Mouse (Mus musculus): ENCODE data around the gene Gins1. TPM values are rescaled to one million over a fixed set of nuclear protein-coding genes. Genes with fewer than 3 reads are reported as not detected.

Gene Gins1
- polyA plus RNA-seq, 1 experiment from 2014 or later = 81.0 TPM

DNA sequence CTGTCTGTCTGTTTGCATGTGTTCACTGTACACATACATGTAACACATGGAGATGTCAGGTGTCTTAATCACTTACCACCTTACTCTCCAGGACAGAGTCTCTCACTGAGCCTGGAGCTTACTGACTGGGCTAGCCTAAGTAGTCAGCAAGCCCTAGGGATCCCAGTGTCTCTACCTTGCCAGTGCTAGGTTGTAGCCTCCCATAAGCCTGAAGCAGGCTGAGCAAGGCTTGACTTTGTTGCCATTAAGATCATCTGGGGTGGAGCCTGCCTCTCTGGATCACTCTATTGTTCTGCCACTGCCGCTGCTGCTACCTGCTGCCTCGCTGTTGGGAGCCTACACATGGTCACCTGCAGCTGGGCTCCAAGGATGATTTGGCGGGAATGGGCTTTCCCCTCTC lies 67.5 kb downstream of the Gins1 start:
- no peak overlapping the region for H3K27ac ChIP-seq (replicated peaks)
- peaks cover 95% of the 10 kb centered on the region for H3K36me3 ChIP-seq
- no peaks in the 10 kb centered on the region for H3K9me3 ChIP-seq (replicated peaks)
- no peaks in the 10 kb centered on the region for H3K4me1 ChIP-seq
- no peak overlapping the region for H3K4me3 ChIP-seq
- H3K27me3 ChIP-seq (ENCODE audit: low read depth, poor library complexity, severe bottlenecking) = no peaks in the 10 kb centered on the region
- no peak for DNase-seq (ENCODE audit: low spot score)
- WGBS = 86% methylated on average over 3 of the region's 3 CpGs

DNA sequence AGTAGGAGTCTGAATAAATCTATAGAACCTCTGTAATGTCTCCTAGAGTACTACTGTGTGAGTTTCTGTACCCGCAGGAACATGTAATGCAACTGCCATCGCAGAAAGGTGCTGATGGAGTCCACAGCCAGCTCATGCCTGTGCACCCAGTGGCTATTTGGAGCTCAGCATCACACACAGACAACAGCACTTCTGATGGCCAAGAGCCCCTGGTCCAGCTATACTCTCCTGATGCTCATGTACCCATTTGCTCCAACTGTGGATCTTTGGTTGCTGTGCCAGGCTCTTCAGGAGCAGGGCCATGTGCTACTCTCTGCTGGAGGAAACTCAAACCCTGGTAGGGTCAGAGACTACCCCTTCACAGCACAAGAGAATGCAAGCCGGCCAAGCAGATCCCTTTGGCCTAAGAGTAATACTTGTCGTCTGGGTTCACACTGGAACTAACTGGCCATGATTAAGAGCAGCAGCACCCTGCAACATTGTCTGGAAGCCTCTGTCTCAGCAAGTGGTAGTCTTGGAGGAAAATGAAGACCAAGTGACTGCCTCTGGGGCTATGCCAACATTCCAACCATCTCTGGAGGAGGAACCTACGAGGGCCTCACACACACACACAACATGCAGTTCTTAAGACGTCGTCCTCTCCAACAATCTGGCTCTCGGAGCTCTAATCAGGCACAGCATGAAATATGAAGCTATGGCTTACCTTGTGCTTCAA lies 68.4 kb downstream of the Gins1 start:
- Histone ChIP-seq H3K4me1 (no peaks in the 10 kb centered on the region), H3K27ac (replicated peaks) (no peak overlapping the region), H3K9me3 (replicated peaks) (no peaks in the 10 kb centered on the region), H3K36me3 (peaks cover 94% of the 10 kb centered on the region), H3K4me3 (no peak overlapping the region), H3K27me3 (ENCODE audit: low read depth, poor library complexity, severe bottlenecking) (no peaks in the 10 kb centered on the region)
- 96% methylated on average over 8 of the region's 8 CpGs for WGBS
- no peak for DNase-seq (ENCODE audit: low spot score)

DNA sequence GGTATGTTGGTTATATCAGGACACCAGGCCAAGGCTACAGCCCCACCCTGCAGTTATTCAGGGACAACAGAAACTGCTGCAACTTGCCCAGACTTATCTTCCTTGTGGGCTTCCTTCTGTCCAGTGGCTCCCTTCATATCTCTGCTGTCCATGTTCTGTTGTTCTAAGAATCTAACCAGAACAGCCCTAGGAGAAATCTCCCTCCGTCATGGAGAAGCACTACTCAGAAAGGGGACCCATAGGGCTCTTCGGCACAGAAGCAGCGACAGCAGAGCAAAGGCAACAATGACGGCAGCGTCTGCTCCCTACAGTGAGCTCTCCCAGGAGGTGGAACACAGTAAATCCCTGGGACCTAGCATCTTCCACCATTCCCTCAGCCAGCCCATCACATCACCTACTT lies 71.7 kb downstream of the Gins1 start:
- Histone ChIP-seq H3K27ac (replicated peaks) (no peak overlapping the region), H3K36me3 (peaks cover 78% of the 10 kb centered on the region)
- WGBS = 89% methylated on average over 5 of the region's 5 CpGs

DNA sequence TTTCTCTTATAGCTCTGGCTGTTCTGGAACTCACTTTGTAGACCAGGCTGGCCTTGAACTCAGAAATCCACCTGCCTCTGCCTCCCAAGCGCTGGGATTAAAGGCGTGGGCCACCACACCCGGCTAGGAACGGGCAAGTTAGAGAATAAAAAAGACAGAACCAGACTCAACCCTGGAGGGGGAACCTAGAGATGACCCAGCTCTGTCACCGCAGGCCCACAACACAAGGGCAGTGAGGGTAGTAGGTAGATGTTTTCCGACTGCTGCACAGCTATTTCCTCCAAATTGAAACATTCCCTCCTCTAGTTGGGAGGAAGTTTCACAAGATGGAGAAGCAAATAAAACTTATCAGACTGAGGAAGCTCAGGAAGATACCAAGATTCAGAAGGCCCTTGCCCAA lies 72.5 kb downstream of the Gins1 start:
- H3K4me3 ChIP-seq = no peak overlapping the region
- 94% methylated on average over 6 of the region's 6 CpGs for WGBS
- no peak overlapping the region for H3K27ac ChIP-seq (replicated peaks)
- no peak for DNase-seq (ENCODE audit: low spot score)
- peaks cover 70% of the 10 kb centered on the region for H3K36me3 ChIP-seq
- H3K27me3 ChIP-seq (ENCODE audit: low read depth, poor library complexity, severe bottlenecking) = no peaks in the 10 kb centered on the region
- H3K9me3 ChIP-seq (replicated peaks) = no peaks in the 10 kb centered on the region
- no peaks in the 10 kb centered on the region for H3K4me1 ChIP-seq

More for the DNA sequence above, 71.7 kb downstream of the Gins1 start:
- DNase-seq (ENCODE audit: low spot score) = no peak
- H3K9me3 ChIP-seq (replicated peaks) = no peaks in the 10 kb centered on the region
- H3K4me1 ChIP-seq = no peaks in the 10 kb centered on the region
- no peak overlapping the region for H3K4me3 ChIP-seq
- H3K27me3 ChIP-seq (ENCODE audit: low read depth, poor library complexity, severe bottlenecking) = no peaks in the 10 kb centered on the region

DNA sequence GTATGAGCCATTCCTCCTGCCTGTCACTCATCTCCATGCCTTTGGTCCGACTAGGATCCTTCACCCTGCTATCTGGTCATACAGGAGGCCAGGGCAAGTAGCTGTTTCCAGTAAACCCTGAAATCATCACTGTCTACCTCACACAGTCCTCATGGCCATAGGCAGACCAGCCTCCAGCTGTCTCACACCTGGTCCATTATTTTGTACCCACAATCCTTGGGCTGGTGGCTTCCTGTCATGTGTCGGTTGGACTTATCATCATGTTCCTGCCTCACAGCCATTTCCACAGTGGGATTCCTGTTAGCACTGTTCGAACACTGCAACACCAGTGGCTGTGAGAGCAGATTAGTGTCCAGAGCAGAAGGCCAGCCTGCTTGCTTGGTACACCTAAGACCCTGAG lies 73.6 kb downstream of the Gins1 start:
- Histone ChIP-seq H3K9me3 (replicated peaks) (no peaks in the 10 kb centered on the region), H3K4me3 (no peak overlapping the region), H3K36me3 (peaks cover 59% of the 10 kb centered on the region), H3K4me1 (no peaks in the 10 kb centered on the region), H3K27ac (replicated peaks) (no peak overlapping the region), H3K27me3 (ENCODE audit: low read depth, poor library complexity, severe bottlenecking) (no peaks in the 10 kb centered on the region)
- WGBS = 96% methylated on average over 3 of the region's 3 CpGs
- no peak for DNase-seq (ENCODE audit: low spot score)

DNA sequence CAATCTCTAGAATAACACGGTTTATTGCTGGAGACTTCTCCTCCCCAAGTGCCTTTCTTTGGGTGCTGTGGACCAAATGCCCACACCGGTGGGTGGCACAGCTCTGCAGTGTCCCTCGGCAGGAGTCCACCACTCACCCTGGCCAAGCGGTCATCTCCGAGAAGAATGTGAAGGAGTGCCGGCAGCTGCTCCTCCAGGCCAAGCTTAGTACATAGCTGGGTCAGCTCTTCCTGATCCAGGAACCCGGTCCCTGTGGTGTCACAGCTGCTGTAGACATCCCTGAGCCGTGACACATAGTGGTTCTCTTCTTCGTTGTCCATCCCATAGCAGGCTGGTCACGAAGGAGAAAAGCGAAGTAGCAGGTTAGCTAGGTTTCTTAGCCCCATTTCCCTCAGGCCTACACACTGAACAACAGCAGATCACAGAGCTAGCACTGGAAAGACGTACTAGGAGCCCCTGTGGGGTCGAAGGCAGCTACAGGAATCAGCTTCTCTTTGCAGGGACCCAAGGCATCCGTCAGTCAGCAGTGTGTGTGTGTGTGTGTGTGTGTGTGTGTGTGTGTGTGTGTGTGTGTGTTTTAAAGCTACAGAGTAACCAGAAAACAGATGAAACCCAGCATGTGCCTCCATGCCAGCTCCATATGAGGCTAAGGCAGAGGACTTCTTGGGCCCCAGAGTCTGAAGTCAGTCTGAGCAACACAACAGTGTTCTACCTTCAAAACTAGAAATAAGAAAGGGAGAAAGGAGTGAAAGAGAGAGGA lies 74.8 kb downstream of the Gins1 start:
- 87% methylated on average over 14 of the region's 14 CpGs for WGBS
- H3K9me3 ChIP-seq (replicated peaks) = no peaks in the 10 kb centered on the region
- H3K4me3 ChIP-seq = no peak overlapping the region
- no peaks in the 10 kb centered on the region for H3K27me3 ChIP-seq (ENCODE audit: low read depth, poor library complexity, severe bottlenecking)
- DNase-seq (ENCODE audit: low spot score) = no peak
- H3K36me3 ChIP-seq = peaks cover 47% of the 10 kb centered on the region
- no peak overlapping the region for H3K27ac ChIP-seq (replicated peaks)
- no peaks in the 10 kb centered on the region for H3K4me1 ChIP-seq

Other genes with a start within 250 kb of the Gins1 start
- gene Acss1, start 236.9 kb upstream of the Gins1 start, polyA plus RNA-seq (2016; fragmentation: Nextera tagmentation; extraction: Ambion mirVana) = 9.2 and 20.5 TPM in 2 replicates
- gene Vsx1, start 216.0 kb upstream of the Gins1 start, polyA plus RNA-seq (2016; fragmentation: Nextera tagmentation; extraction: Ambion mirVana) = 0.19 and 0.56 TPM in 2 replicates
- 35.5 and 38.0 TPM in 2 replicates for gene Entpd6, start 156.4 kb upstream of the Gins1 start, polyA plus RNA-seq (2016; fragmentation: Nextera tagmentation; extraction: Ambion mirVana)
- gene Pygb, start 118.7 kb upstream of the Gins1 start, polyA plus RNA-seq (2016; fragmentation: Nextera tagmentation; extraction: Ambion mirVana) = 62.7 and 67.0 TPM in 2 replicates
- 47.0 and 53.0 TPM in 2 replicates for gene Abhd12, start 659 bp upstream of the Gins1 start, polyA plus RNA-seq (2016; fragmentation: Nextera tagmentation; extraction: Ambion mirVana)
- gene Ninl, start 134.0 kb downstream of the Gins1 start, polyA plus RNA-seq (2016; fragmentation: Nextera tagmentation; extraction: Ambion mirVana) = 19.6 and 20.9 TPM in 2 replicates
- 54.3 and 58.4 TPM in 2 replicates for gene Nanp, start 134.0 kb downstream of the Gins1 start, polyA plus RNA-seq (2016; fragmentation: Nextera tagmentation; extraction: Ambion mirVana)
- not detected in 2 replicates for gene Gm14151, start 186.9 kb downstream of the Gins1 start, polyA plus RNA-seq (2016; fragmentation: Nextera tagmentation; extraction: Ambion mirVana)
- gene Gm14147, start 192.8 kb downstream of the Gins1 start, polyA plus RNA-seq (2016; fragmentation: Nextera tagmentation; extraction: Ambion mirVana) = not detected in 2 replicates